Mouse (Mus musculus) T-helper 2 cell (primary cell): ENCODE data around the gene Ryr1.

Source experiments
- in situ Hi-C: fragments of 300-600 bp; cut with MboI, MseI; formaldehyde crosslinking; loops from one replicate; pipeline ENCODE4 v1.15.1; 2025; ENCODE audit warnings: high pct_unique_total_duplicates

The Ryr1 gene

DNA sequence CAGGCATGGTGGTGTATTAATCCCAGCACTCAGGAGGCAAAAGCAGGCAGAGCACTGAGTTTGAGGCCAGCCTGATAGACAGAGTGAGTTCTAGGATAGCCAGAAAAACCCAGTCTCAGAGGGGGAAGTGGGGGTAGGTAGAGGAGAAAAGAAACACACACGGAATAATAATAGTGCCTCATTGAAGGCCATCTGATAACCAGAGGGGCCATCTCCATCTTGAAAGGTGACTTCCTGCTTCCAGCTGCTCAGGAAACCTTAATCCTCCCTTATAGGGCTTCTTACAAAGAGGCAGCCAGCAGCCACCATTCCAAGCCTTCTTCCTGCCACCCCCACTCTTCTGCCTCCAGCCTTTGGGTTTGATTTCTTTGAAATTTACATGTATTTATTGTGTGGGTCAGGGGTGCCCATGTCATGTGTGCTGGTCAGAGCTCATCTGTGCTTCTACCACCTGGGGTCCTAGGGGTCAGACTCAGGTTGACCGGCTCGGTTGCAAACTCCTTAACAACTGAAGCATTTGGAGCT lies 161.5 kb downstream of the Ryr1 start:
- in situ Hi-C loops: no loop called here

DNA sequence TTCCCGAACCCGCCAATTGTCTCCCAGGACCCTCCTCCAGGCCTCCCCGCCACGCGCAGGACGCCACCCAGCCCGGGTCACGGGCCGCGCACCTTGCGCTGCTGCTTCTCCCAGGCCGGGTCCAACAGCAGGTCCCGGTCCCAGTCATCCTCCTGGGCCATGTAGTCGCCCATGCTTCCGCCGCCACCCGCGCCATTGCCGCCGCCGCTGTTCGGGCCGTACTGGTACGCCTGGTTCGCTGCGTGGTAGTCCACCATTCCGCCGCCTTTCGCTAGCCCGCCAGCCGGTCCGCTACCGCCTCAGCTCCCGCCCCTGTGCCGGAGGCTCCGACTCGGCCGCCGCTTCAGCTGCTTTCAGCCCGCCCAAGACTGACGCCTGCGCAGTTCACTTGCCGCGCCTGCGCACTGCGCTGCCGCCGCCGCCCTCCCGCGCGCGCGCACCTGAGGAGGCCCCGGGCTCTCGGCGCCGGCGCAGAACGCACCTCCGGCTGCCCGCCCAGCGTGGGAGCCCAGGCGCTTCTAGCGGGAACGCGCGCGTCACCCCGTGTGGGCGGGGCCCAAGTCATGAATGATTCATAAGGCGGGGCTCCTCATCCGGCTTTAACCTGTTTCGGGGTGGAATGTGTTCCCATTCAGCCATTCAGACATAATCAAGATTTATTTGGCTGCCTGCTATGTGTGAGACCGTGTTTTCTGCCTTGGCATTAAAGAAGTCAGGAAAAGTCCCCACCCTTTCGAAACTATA lies 162.9 kb downstream of the Ryr1 start, which contains the start of gene Actn4:
Actn4 (minus strand) TSS at position 414 of the 744 bp plus-strand sequence.
- in situ Hi-C loops: no loop called here

DNA sequence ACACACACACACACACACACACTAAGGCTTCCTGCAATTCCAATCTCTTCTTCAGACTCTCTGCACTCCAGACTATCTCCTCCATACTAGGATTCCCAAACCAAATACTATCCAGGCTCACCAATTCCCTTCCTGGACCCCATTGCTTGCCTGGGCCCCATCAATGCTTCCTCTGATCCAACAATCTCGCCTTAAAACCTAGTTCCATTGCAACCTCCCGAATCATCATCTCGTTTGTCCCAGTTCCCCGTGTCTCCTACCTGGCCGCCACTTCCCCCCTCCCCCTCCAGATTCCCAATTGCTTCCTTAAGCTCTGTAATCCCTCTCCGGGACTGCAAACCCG lies 163.4 kb downstream of the Ryr1 start:
- in situ Hi-C loops: no loop called here

DNA sequence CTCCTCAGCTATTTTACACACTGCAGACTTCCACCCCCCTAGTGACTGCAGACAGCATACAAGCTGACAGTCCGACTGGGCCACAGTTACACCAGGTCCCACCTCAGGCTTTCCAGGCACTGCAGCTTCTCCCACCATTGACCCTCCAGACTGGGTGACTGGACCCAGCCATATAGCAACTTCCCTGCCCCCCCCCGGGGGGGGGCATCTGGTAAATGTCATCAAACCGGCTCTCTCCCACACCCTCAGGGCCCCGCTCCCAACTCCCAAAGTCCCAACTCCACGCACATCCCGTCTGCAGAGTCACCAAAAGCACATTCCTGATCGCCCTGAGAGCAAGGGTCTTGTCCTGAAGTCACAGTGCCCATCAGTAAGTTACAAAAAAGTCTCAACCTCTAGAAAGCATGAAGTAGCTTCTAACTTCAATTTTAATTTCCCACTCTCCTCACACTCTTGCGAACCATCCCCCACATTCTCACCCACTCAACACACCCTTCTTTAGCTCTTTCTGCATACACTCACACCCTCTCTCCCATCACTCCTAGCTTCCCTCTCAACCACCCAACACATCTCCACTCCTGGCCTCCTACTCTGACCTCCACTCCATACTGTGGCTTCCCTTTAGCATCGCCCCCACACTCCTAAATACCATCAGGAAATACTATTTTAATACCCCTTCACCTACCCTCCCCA lies 164.5 kb downstream of the Ryr1 start:
- in situ Hi-C loops: no loop called here

DNA sequence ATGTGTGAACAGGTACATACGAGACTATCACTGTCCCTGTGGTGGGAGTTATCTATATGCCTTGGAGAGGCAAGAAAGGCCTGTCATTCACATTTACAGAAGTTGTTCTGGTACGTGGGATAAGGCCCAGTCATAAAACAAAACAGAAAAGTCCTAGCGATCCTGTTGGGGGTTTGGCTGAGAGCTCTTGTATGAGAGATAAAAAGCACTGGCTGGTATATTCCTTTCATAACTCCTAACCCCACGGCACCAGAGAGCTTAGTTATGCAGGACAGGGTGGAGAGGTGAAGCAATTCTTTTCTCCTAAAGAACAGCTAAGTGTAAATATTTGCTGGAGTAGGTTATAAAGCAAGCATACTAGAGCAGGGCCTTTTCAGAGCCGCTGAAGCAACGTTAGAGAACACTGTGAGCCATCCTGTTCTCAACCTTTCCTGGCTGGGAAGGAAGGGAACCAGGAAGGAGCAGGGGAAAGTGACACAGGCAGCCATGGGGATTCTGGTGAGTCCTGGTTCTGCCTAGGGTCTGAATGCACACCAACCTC lies 165.4 kb downstream of the Ryr1 start:
- in situ Hi-C loops: no loop called here

DNA sequence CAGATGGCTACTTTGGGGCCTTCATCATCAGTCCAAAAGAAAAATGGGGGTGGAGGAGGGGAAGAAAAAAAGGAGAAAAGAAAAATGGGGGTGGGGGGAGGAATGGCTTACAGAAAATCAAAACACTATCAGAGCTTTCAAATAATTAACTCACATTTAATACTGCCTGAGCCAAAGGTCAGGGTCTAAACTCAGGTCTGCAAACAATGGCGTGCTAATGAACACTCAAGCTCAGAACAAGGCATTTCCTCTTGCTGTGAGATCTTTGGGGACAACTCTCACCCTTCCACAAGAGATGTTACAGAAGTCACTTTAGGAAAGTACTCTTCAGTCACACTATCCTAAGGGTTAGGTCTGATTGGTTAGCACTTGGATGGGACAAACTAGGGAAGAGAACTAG lies 166.2 kb downstream of the Ryr1 start:
- in situ Hi-C loops: no loop called here

DNA sequence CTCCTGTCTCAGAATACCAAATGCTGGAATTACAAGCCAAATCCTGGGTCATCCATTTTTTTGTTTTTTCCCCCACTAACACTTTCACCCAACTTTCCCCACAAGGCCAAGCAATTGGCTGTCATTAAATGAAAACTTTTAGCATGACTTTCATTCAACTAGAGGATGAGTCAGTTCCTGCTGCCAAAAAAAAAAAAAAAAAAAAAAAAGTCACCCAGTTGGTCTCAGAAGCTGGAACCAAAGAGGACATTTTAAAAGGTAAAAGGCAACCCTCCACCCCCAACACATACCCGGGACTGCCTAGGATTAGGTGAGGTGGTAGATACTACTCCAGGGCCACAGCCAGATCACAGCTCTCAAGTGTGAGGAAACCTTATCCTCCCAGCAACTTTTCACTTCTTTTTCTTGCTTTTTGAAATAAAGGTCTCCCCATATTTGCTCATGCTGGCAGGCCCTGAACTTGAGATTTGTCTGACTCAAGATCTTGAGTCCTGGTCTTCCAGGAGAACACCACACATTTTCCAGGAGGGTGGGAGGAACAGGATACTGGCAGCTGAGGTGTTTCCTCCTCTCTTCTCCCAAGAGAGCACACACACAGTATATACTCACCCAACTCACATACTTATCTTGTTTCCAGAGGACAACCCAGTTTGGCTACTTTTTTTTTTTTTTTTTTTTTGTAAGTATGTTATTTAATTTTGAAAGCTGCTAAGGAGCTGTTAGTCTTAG lies 166.8 kb downstream of the Ryr1 start:
- in situ Hi-C loops: no loop called here

DNA sequence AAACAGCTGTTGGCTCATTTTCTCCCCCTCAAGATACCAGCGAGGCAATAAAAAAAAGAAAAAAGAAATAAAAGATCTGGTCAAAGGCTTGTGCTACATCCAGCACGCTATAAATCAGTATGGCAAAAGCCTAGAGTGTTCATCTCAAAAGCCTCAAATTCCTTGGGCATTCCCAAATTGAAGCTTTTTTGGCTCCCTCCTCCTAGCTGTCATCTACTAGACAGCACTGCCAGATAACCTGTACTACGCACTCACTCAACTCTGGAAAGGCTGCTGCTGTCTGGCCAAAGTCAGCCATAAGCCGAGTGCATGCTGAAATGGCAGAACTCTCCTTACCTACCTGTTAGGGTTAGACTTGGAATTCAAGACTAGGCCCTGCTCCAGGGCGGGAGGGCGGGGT lies 167.7 kb downstream of the Ryr1 start:
- in situ Hi-C loops: no loop called here

DNA sequence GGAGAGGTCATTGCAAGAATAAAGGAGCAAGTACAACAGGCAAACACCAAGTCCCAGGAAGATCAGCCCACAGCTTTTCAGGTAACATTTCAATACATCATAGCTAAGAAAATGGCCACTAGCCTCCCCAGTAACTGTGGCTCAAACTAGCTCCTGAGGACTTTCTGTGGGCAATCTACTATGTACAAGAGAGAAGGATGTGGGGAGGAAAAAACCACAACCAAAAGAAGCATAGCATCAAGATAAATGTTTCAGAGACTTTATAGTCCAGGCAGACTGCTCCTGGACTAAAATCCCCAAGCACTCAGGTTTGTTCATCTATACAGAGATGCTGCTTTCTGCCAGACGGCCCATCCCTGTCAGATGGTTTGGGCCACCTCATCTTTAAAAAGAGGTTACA lies 168.7 kb downstream of the Ryr1 start:
- in situ Hi-C loops: no loop called here

DNA sequence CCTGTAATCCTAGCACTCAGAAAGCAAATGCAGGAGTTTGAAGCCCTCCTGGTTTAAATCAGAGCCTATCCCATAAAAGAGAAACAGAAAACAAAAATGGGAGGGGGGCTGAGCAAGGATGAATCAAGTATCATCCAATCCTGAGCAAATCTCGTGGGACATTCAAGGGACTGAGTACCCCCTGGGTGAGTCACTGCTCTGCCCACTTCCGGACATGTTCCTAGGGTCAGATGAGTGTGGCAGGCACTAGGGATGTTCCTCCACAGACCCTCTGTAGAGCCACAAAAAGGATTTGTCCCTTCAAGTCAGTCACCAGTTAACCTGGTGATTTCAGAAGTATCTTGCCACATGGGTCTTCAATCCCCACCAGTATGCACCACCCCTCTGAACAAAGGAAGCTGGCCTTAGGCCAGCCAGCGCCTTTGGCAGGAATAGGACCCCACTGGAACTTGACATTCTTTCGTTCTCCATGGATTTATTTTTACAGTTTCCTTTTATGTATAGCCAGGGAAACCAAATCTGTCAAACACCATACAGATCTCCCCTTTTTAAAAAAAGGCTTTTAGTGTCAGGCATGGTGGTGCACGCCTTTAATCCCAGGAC lies 169.6 kb downstream of the Ryr1 start:
- in situ Hi-C loops: no loop called here

DNA sequence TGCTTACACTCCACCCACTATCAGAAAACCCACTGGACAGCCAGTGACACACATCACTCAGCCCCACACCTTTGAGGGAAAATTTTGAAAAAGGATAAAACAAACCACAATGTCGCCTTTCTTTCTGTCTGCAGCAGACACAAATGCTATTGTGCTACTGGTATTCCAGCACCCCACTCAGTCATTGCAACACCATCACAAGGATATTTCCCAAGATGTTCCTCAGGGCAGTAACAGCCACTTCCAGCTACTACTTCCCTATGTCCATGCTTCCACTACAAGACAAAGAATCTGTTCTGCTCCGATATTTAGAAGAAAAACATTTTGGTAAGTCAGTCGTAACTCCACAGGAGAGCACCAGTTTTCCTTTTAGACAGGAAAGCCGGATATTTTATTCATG lies 170.2 kb downstream of the Ryr1 start:
- in situ Hi-C loops: no loop called here

DNA sequence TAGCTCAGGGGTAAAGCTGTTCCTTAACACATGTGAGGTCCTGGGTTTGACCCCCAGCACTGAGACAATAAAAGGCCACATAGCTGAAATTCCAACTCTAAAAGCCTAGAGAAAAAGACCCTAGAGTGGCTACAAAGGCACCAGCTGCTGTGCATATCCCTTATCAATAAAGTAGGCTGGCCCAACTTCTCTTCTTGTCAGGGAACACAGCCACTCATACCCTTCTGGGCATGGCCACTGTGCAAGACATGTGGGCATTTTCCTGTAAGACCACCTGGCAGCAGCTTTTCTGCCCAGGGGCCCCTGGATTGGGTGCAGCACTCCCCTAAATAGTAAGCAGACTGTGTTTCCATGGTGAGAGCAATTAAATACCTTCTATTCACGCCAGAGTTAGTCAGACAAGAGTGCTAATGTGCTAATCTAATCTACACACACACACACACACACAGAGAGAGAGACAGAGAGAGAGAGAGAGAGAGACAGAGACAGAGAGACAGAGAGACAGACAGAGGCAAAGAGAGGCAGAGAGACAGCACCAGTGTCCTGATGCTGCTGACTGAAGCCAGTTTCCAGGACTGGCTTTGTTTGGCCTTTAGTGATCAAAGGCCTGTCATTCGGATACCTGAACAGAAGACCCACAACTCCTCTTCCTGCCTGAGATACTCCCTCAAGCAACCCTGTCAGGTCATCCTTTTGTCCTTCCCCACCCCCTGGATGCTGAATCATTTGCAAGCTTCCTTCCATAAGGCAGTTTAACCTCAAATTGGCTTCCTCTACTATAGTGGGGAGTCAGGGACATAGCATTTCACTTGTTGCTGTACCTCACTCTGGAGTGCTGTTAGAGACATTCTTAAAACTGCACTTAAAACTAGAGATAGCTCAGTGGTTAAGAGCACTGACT lies 171.3 kb downstream of the Ryr1 start:
- in situ Hi-C loops: no loop called here
